Mouse (Mus musculus): ENCODE data around the gene Wdr31. TPM values are rescaled to one million over a fixed set of nuclear protein-coding genes. Genes with fewer than 3 reads are reported as not detected.

Wdr31 gene
- polyA plus RNA-seq, 1 experiment from 2014 or later = 1.00 TPM

DNA sequence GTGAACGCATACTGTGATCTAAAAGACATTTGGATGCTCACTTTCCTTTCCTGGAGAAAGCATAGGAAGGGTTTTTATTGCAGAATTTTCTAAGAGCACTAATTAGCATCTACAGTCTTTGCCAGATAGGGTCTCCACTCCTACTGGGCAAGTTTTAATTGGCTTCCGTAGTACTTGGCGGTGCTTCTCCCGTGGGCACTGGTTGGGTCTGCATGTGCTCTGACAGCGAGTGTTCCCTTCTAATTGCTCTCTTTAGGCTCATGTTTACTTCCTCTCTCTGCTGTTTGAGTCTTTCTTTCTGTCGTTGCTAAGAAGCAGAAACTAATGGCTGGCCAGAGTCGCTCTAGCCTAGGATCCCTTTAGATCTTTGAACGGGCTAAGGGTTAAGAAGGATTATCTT, 52.2 kb downstream of the Wdr31 start:
- Histone ChIP-seq H3K36me3 (replicated peaks; ENCODE audit: insufficient read depth, low read length) (peaks cover 92% of the 10 kb centered on the region), H3K4me3 (ENCODE audit: low read depth, low read length) (no peak overlapping the region), H3K9ac (replicated peaks) (no peak overlapping the region), H3K4me2 (ENCODE audit: low read depth, low read length) (no peak overlapping the region), H3K27ac (ENCODE audit: low read depth) (no peak overlapping the region), H3K4me1 (ENCODE audit: insufficient read depth) (no peaks in the 10 kb centered on the region), H3K27me3 (ENCODE audit: insufficient read depth, low read length) (no peaks in the 10 kb centered on the region), H3K9me3 (ENCODE audit: low read length) (no peaks in the 10 kb centered on the region)
- no peak for DNase-seq
- WGBS (ENCODE audit: insufficient replicate concordance) = 83% methylated on average over 8 of the region's 8 CpGs
- TF ChIP-seq CTCF (IDR thresholded peaks at IDR 0.05; ENCODE audit: low read depth) (no peak), EP300 (IDR thresholded peaks at IDR 0.05; ENCODE audit: low read depth) (no peak)
- ATAC-seq = no peak

DNA sequence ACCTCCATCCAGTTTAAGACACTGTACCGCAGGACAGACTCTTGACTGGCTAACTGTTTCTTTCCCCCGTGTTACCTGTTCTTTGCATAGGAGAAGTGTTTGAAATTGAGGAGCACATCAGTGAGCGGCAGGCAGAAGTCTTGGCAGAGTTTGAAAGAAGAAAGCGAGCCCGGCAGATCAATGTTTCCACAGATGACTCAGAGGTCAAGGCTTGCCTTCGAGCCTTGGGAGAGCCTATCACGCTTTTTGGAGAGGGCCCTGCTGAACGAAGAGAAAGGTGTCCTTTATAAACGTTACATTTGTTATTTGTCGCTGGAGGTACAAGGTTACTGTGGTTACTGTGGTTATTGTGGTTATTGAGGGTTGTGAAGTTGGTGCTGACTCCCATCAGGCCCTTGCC, 59.1 kb downstream of the Wdr31 start:
- ATAC-seq = no peak

GRCm38 (mm10) chr4:62410325-62410724, 60.4 kb downstream of the Wdr31 start:
- Histone ChIP-seq H3K4me3 (ENCODE audit: low read depth, low read length) (peak overlapping the region; percentile 72; the same call in 1 of the 2 replicates), H3K9ac (replicated peaks) (no peak overlapping the region)
- no peak for ATAC-seq

More for the DNA sequence above, 59.1 kb downstream of the Wdr31 start:
- Histone ChIP-seq H3K9me3 (ENCODE audit: low read length) (no peaks in the 10 kb centered on the region), H3K36me3 (replicated peaks; ENCODE audit: insufficient read depth, low read length) (peaks cover 44% of the 10 kb centered on the region), H3K4me1 (ENCODE audit: insufficient read depth) (peaks cover 9% of the 10 kb centered on the region), H3K27me3 (ENCODE audit: insufficient read depth, low read length) (no peaks in the 10 kb centered on the region), H3K9ac (replicated peaks) (no peak overlapping the region), H3K4me3 (ENCODE audit: low read depth, low read length) (no peak overlapping the region), H3K27ac (ENCODE audit: low read depth) (no peak overlapping the region), H3K4me2 (ENCODE audit: low read depth, low read length) (no peak overlapping the region)
- TF ChIP-seq CTCF (IDR thresholded peaks at IDR 0.05; ENCODE audit: low read depth) = no peak
- no peak for TF ChIP-seq EP300 (IDR thresholded peaks at IDR 0.05; ENCODE audit: low read depth)
- DNase-seq = no peak
- WGBS (ENCODE audit: insufficient replicate concordance) = 79% methylated on average over 10 of the region's 10 CpGs

DNA sequence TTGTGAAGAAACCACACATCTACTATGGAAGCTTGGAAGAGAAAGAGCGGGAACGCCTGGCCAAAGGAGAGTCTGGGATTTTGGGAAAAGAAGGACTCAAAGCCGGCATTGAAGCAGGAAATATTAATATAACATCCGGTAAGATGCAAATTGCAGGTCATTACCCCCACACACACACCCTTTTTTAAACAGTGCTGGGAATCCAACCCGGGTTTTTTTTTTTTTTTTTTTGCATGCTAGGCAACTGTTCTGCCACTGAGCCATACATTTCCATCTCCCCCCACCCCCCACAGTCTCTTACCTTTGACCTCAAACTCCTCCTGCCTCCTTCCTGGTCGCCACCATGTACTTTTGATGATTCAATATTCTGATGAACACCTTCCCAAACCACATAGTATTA, 61.1 kb downstream of the Wdr31 start:
- H3K36me3 ChIP-seq (replicated peaks; ENCODE audit: insufficient read depth, low read length) = peaks cover 24% of the 10 kb centered on the region
- DNase-seq (no peak), ATAC-seq (no peak)
- H3K4me1 ChIP-seq (ENCODE audit: insufficient read depth) = peaks cover 9% of the 10 kb centered on the region
- peak overlapping the region; percentile 72 for H3K4me3 ChIP-seq (ENCODE audit: low read depth, low read length)
- H3K27me3 ChIP-seq (ENCODE audit: insufficient read depth, low read length) = no peaks in the 10 kb centered on the region
- TF ChIP-seq CTCF (IDR thresholded peaks at IDR 0.05; ENCODE audit: low read depth) (no peak), EP300 (IDR thresholded peaks at IDR 0.05; ENCODE audit: low read depth) (no peak)
- H3K27ac ChIP-seq (ENCODE audit: low read depth) = peak overlapping the region; percentile 91
- 22% methylated on average over 6 of the region's 6 CpGs for WGBS (ENCODE audit: insufficient replicate concordance)
- H3K9ac ChIP-seq (replicated peaks) = peak overlapping the region; percentile 80
- peak overlapping the region; percentile 87 for H3K4me2 ChIP-seq (ENCODE audit: low read depth, low read length)
- H3K9me3 ChIP-seq (ENCODE audit: low read length) = no peaks in the 10 kb centered on the region

More at GRCm38 (mm10) chr4:62410325-62410724, 60.4 kb downstream of the Wdr31 start:
- H3K4me2 ChIP-seq (ENCODE audit: low read depth, low read length) = peak overlapping the region; percentile 87
- no peak for DNase-seq
- H3K27ac ChIP-seq (ENCODE audit: low read depth) = no peak overlapping the region
- TF ChIP-seq CTCF (IDR thresholded peaks at IDR 0.05; ENCODE audit: low read depth) = no peak
- TF ChIP-seq EP300 (IDR thresholded peaks at IDR 0.05; ENCODE audit: low read depth) = no peak
- no peaks in the 10 kb centered on the region for H3K27me3 ChIP-seq (ENCODE audit: insufficient read depth, low read length)
- WGBS (ENCODE audit: insufficient replicate concordance) = 86% methylated on average over 2 of the region's 2 CpGs
- H3K4me1 ChIP-seq (ENCODE audit: insufficient read depth) = peaks cover 9% of the 10 kb centered on the region
- no peaks in the 10 kb centered on the region for H3K9me3 ChIP-seq (ENCODE audit: low read length)
- peaks cover 31% of the 10 kb centered on the region for H3K36me3 ChIP-seq (replicated peaks; ENCODE audit: insufficient read depth, low read length)

- peak; percentile 21; the same call in 1 of the 2 replicates for TF ChIP-seq EP300 (IDR thresholded peaks at IDR 0.05; ENCODE audit: low read depth)
- no peak for TF ChIP-seq CTCF (IDR thresholded peaks at IDR 0.05; ENCODE audit: low read depth)
- Histone ChIP-seq H3K9me3 (ENCODE audit: low read length) (no peaks in the 10 kb centered on the region), H3K4me3 (ENCODE audit: low read depth, low read length) (peak within 1 kb of the TSS; percentile 72), H3K9ac (replicated peaks) (peak within 1 kb of the TSS; percentile 86), H3K4me2 (ENCODE audit: low read depth, low read length) (peak within 1 kb of the TSS; percentile 87), H3K27ac (ENCODE audit: low read depth) (peak within 1 kb of the TSS; percentile 91), H3K36me3 (replicated peaks; ENCODE audit: insufficient read depth, low read length) (peaks cover 20% of the 10 kb centered on the region), H3K4me1 (ENCODE audit: insufficient read depth) (peaks cover 9% of the 10 kb centered on the region), H3K27me3 (ENCODE audit: insufficient read depth, low read length) (no peaks in the 10 kb centered on the region)
- ATAC-seq (peak; percentile 100), DNase-seq (peak; percentile 98)
- under 1% methylated on average over 39 of the region's 39 CpGs for WGBS (ENCODE audit: insufficient replicate concordance)
Measured at GRCm38 (mm10) chr4:62408601-62409282, 62.0 kb downstream of the Wdr31 start, which contains the start of the genes Cdc26 and Prpf4. Gene Cdc26, minus strand, starts transcription at chr4:62408642. Gene Prpf4, plus strand, starts transcription at chr4:62408797.

- TF ChIP-seq EP300 (IDR thresholded peaks at IDR 0.05; ENCODE audit: low read depth) (peak; percentile 35; the same call in 1 of the 2 replicates), CTCF (IDR thresholded peaks at IDR 0.05; ENCODE audit: low read depth) (peak; percentile 76)
- Histone ChIP-seq H3K4me1 (ENCODE audit: insufficient read depth) (peaks cover 9% of the 10 kb centered on the region), H3K4me2 (ENCODE audit: low read depth, low read length) (peak overlapping the region; percentile 72), H3K9ac (replicated peaks) (peak overlapping the region; percentile 86), H3K27ac (ENCODE audit: low read depth) (peak overlapping the region; percentile 88), H3K4me3 (ENCODE audit: low read depth, low read length) (peak overlapping the region; percentile 72), H3K9me3 (ENCODE audit: low read length) (no peaks in the 10 kb centered on the region), H3K36me3 (replicated peaks; ENCODE audit: insufficient read depth, low read length) (peaks cover 15% of the 10 kb centered on the region), H3K27me3 (ENCODE audit: insufficient read depth, low read length) (no peaks in the 10 kb centered on the region)
- DNase-seq (peak; percentile 67), ATAC-seq (peak; percentile 35)
- WGBS (ENCODE audit: insufficient replicate concordance) = under 1% methylated on average over 35 of the region's 35 CpGs
Measured at GRCm38 (mm10) chr4:62407730-62408582, 62.7 kb downstream of the Wdr31 start.

All from liver, postnatal 0 days (tissue).